Mouse (Mus musculus) embryonic fibroblast, embryonic 13.5 days (primary cell): Measurements from ENCODE around the gene Pik3cb. TPM values are rescaled to one million over a fixed set of nuclear protein-coding genes. Genes with fewer than 3 reads are reported as not detected.

Source experiments
- H3K27ac ChIP-seq: 2 replicates; pipeline ENCODE4 v1.5.1; 2012; ENCODE audit warnings: low read length, control low read depth, inconsistent platforms; ENCODE audit not compliant: insufficient read depth
- H3K4me1 ChIP-seq: 2 replicates; pipeline ENCODE4 v1.6.1; 2011; ENCODE audit warnings: low read length; ENCODE audit not compliant: control insufficient read depth, insufficient read depth
- H3K4me3 ChIP-seq: 2 replicates; pipeline ENCODE4 v1.5.1; 2011; ENCODE audit warnings: mild to moderate bottlenecking, control low read depth, low read length; ENCODE audit not compliant: insufficient read depth
- CTCF ChIP-seq: IDR thresholded peaks from 2 replicates; pipeline ENCODE4 v1.5.1; 2011; ENCODE audit warnings: mild to moderate bottlenecking, control low read depth, low read length, moderate library complexity, borderline replicate concordance; ENCODE audit not compliant: insufficient read depth
- POLR2A ChIP-seq: IDR thresholded peaks from 2 replicates; pipeline ENCODE4 v1.6.1; 2011; ENCODE audit warnings: low read depth, mild to moderate bottlenecking, control low read depth, low read length, moderate library complexity
- polyA plus RNA-seq: library from polyadenylated mRNA; stranded (reverse); fragments of >200 nt; gene quantifications from 2 replicates; pipeline ENCODE4 v1.2.4, GENCODE M21; 2011; ENCODE audit warnings: low read depth; ENCODE audit not compliant: missing spikeins, insufficient read length

Gene Pik3cb
- polyA plus RNA-seq, 1 experiment, result 5.2 TPM

DNA sequence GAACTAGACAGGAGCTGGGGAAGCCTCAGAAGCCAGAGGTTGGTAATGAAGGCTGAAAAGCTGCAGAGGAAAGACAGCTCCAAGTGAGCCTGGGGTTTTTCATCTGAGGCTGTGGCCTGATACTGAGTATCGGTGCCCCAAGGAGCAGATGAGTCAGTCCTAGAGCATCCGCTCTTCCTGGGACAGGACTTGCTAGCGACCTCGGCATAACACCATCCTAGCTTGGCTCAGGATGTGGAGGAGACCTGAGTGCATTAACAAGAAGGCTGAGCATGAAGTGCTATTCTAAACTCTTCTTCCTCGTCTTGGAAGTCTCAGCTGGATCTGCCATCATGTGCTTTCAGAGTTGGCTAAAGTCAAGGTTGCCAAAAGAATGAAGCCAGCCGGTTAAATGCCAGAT lies 25.5 kb upstream of the Pik3cb start:
- TF ChIP-seq POLR2A (no peak), CTCF (no peak)
- Histone ChIP-seq H3K4me3 (no peak overlapping the region), H3K27ac (no peak overlapping the region), H3K4me1 (peaks cover 10% of the 10 kb centered on the region; the same call in 1 of the 2 replicates)

DNA sequence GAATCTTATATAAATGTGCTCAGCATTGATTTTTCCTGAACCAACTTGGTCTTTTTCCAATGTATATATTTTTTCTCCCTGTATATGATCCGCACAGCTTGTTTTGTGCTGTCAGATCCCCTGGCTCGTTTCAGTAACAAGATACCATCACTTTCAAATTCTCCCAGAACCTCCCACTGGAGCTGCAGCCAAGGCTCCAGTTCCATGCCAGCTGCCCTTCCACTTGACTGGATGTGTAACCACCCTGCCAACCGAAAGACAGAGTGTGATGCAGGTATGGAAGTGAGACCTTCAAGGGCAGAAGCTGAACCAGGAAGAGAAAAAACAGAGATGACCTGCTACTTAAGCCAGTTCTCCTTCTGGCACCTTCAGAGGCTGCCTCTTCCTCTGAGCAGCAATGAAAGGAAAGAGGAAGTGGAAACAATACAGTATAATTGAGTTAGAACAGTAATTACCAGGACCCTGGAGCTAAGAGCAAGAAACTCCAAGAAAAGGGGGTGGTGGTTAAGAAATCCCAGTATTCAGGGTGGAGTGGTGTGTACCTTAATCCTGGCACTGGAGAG lies 24.3 kb upstream of the Pik3cb start:
- H3K4me1 ChIP-seq, result peaks cover 10% of the 10 kb centered on the region; the same call in 1 of the 2 replicates
- H3K27ac ChIP-seq, result no peak overlapping the region
- no peak overlapping the region for H3K4me3 ChIP-seq
- TF ChIP-seq POLR2A, result no peak
- TF ChIP-seq CTCF, result no peak

- no peak overlapping the region for H3K4me3 ChIP-seq
- TF ChIP-seq POLR2A (no peak), CTCF (no peak)
- no peak overlapping the region for H3K27ac ChIP-seq
- H3K4me1 ChIP-seq, result peaks cover 10% of the 10 kb centered on the region; the same call in 1 of the 2 replicates
Measured at GRCm38 (mm10) chr9:99164148-99164503, 23.7 kb upstream of the Pik3cb start.

GRCm38 (mm10) chr9:99163420-99164147 lies 23.2 kb upstream of the Pik3cb start:
- H3K27ac ChIP-seq, result no peak overlapping the region
- TF ChIP-seq CTCF (no peak), POLR2A (no peak)
- peaks cover 10% of the 10 kb centered on the region; the same call in 1 of the 2 replicates for H3K4me1 ChIP-seq
- H3K4me3 ChIP-seq, result no peak overlapping the region

DNA sequence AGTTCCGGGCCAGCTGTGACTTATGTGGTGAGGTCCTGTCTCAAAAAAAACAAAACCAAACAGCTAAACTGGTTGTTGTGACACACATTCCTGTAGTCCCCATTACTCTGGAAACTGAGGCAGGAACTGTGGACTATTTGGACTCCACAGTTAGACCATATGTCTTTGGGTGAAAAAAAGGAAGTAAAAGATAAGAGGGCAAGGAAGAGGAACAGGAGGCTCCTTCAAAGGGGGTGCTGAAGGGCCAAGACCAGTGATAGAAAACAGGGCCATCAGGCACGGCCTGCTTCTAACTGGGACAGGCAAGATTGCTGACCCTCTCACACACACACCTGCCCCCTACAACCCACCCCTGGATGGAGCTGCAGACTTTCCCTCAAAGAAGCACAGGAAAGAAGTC lies 22.4 kb upstream of the Pik3cb start:
- Histone ChIP-seq H3K4me3 (no peak overlapping the region), H3K27ac (no peak overlapping the region), H3K4me1 (peaks cover 10% of the 10 kb centered on the region; the same call in 1 of the 2 replicates)
- TF ChIP-seq POLR2A (no peak), CTCF (no peak)

GRCm38 (mm10) chr9:99160780-99161179 lies 20.4 kb upstream of the Pik3cb start:
- TF ChIP-seq POLR2A (no peak), CTCF (no peak)
- H3K27ac ChIP-seq, result no peak overlapping the region
- peaks cover 3% of the 10 kb centered on the region; the same call in 1 of the 2 replicates for H3K4me1 ChIP-seq
- H3K4me3 ChIP-seq, result no peak overlapping the region

GRCm38 (mm10) chr9:99159932-99160331 lies 19.5 kb upstream of the Pik3cb start:
- TF ChIP-seq CTCF (no peak), POLR2A (no peak)
- Histone ChIP-seq H3K4me1 (no peaks in the 10 kb centered on the region), H3K27ac (no peak overlapping the region), H3K4me3 (no peak overlapping the region)

- Histone ChIP-seq H3K4me3 (no peak overlapping the region), H3K4me1 (no peaks in the 10 kb centered on the region), H3K27ac (no peak overlapping the region)
- no peak for TF ChIP-seq CTCF
- no peak for TF ChIP-seq POLR2A
Measured at GRCm38 (mm10) chr9:99158708-99159107, 18.3 kb upstream of the Pik3cb start.

GRCm38 (mm10) chr9:99158203-99158632 lies 17.8 kb upstream of the Pik3cb start:
- H3K4me3 ChIP-seq, result no peak overlapping the region
- no peaks in the 10 kb centered on the region for H3K4me1 ChIP-seq
- TF ChIP-seq CTCF, result no peak
- no peak for TF ChIP-seq POLR2A
- no peak overlapping the region for H3K27ac ChIP-seq

GRCm38 (mm10) chr9:99153655-99154054 lies 13.2 kb upstream of the Pik3cb start:
- H3K27ac ChIP-seq, result no peak overlapping the region
- TF ChIP-seq POLR2A (no peak), CTCF (no peak)
- no peak overlapping the region for H3K4me3 ChIP-seq
- H3K4me1 ChIP-seq, result 0 out of 2 replicates have a peak, but pooled peaks cover 4% of the 10 kb centered on the region
